Mouse (Mus musculus) left cerebral cortex, adult 9 months (tissue): ENCODE results near the gene Mapk8ip2.

ENCODE experiments used
- DNase-seq, 2 experiments: peaks; one replicate each; pipeline ENCODE4 v3.0.0; 2022; ENCODE audit warnings: low spot score in 2 of 2

The Mapk8ip2 gene

GRCm38 (mm10) chr15:89480584-89480983 lies 26.9 kb downstream of the Mapk8ip2 start:
- no peak for DNase-seq

GRCm38 (mm10) chr15:89488182-89488581 lies 34.5 kb downstream of the Mapk8ip2 start:
- no peak for DNase-seq

GRCm38 (mm10) chr15:89488611-89489117 lies 35.0 kb downstream of the Mapk8ip2 start:
- DNase-seq, result no peak

- DNase-seq, result no peak
These were observed 41.3 kb downstream of the Mapk8ip2 start for GRCm38 (mm10) chr15:89494970-89495369.

- DNase-seq, result no peak
These were observed 42.4 kb downstream of the Mapk8ip2 start for GRCm38 (mm10) chr15:89496131-89496530.

GRCm38 (mm10) chr15:89496841-89497240 lies 43.1 kb downstream of the Mapk8ip2 start:
- DNase-seq, result no peak

- DNase-seq, result no peak
These were observed 43.8 kb downstream of the Mapk8ip2 start for GRCm38 (mm10) chr15:89497391-89498048.

GRCm38 (mm10) chr15:89498049-89498960 lies 44.6 kb downstream of the Mapk8ip2 start:
- peak in 1 of 2 experiments; percentile 84 for DNase-seq

- DNase-seq, result no peak
These were observed 45.4 kb downstream of the Mapk8ip2 start, which contains the start of gene Shank3 for GRCm38 (mm10) chr15:89498961-89499688. TSS of gene Shank3 (plus strand) at chr15:89499623.

GRCm38 (mm10) chr15:89499784-89500220 lies 46.1 kb downstream of the Mapk8ip2 start:
- DNase-seq, result no peak

GRCm38 (mm10) chr15:89500221-89500791 lies 46.6 kb downstream of the Mapk8ip2 start:
- DNase-seq, result no peak

- no peak for DNase-seq
These were observed 47.6 kb downstream of the Mapk8ip2 start for GRCm38 (mm10) chr15:89501321-89501720.

- no peak for DNase-seq
These were observed 51.1 kb downstream of the Mapk8ip2 start for GRCm38 (mm10) chr15:89504838-89505237.

- DNase-seq, result no peak
These were observed 54.0 kb downstream of the Mapk8ip2 start for GRCm38 (mm10) chr15:89507751-89508150.

- DNase-seq, result no peak
These were observed 59.0 kb downstream of the Mapk8ip2 start for GRCm38 (mm10) chr15:89512679-89513078.
